Mouse (Mus musculus) erythroblast, embryonic 14.5 days (primary cell): Measurements from ENCODE around the gene Plcd1.

Experiments used
- GATA1 ChIP-seq: IDR thresholded peaks from 2 replicates; pipeline ENCODE4 v1.6.1; 2012; ENCODE audit warnings: low read length, inconsistent platforms, mixed read lengths
- TAL1 ChIP-seq: IDR thresholded peaks from 3 replicates; pipeline ENCODE4 v1.6.1; 2012; ENCODE audit warnings: low read length, inconsistent platforms, mixed read lengths

GRCm38 (mm10) chr9:119120168-119120560 lies 26.9 kb upstream of the Plcd1 start:
- TF ChIP-seq TAL1 (no peak), GATA1 (no peak)
